Mouse (Mus musculus) frontal cortex, adult (tissue): ENCODE measurements at regions not wholly inside any gene's neighbourhood (a gene's known extent, or its start where the extent isn't known, plus 50 kb on each side); places are given as distances from the start of the nearest gene placed in this dataset.

Source experiments
- ATAC-seq: cut with Nextera tagmentation; 2 replicates; pipeline ENCODE4 v1.9.2; 2017; ENCODE audit warnings: mild to moderate bottlenecking, moderate library complexity, mixed read lengths; ENCODE audit not compliant: low TSS enrichment

DNA sequence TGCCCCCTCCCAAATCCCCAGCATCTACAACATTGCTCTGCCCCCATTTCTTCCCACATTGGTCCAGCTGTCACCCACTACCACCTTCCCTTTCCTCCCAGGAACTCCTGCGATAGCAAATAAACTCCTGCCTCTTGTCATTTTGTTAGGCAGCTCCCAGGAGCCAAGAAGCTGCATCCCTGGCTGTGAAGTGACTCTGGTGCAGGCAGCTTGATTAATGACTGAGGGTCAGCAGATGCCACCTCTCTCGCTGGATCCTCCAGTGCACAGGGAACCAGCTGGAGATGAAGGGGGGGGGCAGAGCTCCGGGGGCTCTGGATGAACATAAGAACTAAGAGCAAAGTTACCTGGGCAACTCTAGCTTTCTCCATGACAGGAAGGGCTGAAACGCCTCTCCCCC is 235.2 kb downstream of the Gm45692 start:
- no peak for ATAC-seq

DNA sequence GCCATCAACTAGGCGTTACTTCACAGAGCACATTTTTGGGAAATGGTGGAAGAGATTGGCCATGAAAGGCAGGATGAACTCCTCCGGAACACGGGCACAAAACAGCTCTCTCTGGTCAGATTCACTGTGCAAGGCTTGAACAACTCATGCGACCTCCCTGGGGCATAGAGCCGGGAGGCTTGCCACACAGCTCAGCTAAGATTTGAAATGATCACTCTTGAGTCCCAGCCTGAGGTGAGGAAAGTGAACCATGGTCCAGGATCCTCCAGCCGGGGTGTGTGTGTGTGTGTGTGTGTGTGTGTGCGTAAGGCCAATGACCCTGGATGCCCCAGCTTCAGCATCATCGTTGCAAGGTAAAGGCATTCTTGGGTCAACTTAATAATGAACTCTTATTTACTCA is 237.5 kb downstream of the Gm45692 start:
- no peak for ATAC-seq

DNA sequence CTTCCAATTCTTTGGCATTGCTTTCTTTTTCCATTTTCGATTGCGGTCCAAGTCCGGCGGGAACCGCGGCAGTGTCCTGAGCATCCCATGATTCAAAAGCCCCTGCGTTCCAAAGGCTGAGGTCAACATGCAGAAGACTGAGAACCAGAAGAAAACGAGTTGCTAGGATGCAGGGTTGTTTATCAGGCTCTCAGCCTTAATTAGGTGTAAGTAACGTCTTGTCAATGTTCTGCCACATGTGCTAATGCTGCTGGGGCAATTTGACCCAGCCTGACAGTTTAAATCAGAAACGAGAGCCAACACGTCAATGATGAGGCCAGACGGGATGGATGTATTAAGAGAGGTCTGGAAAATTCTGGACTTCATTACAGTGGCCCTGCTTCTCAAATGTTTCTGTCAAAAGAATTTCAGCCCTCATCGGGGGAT is 239.4 kb downstream of the Gm45692 start:
- ATAC-seq = no peak

DNA sequence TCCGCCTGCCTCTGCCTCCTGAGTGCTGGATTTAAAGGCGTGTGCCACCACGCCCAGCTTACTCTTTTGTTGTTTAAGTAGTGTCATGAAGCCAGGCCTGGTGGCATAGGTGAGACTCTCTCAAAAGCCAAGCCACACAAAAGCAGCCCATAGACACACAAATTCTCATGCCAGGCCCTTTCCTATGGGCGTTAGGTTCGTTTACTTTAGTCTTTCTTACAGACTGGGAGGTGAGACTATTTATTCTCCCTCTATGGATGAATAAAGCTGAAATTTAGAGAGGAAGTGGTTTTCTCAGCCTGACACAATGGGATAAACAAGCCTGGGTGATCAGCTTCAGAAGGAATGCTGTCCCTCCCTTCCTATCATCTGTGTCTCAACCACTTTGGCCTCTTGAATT is 243.0 kb downstream of the Gm45692 start:
- no peak for ATAC-seq

GRCm38 (mm10) chr8:26363616-26364015 is 244.3 kb downstream of the Gm45692 start:
- no peak for ATAC-seq

GRCm38 (mm10) chr8:26364637-26365036 is 245.3 kb downstream of the Gm45692 start:
- ATAC-seq = no peak

- ATAC-seq = peak; percentile 74
These were observed 261.3 kb downstream of the Gm45692 start for GRCm38 (mm10) chr8:26380668-26381067.

DNA sequence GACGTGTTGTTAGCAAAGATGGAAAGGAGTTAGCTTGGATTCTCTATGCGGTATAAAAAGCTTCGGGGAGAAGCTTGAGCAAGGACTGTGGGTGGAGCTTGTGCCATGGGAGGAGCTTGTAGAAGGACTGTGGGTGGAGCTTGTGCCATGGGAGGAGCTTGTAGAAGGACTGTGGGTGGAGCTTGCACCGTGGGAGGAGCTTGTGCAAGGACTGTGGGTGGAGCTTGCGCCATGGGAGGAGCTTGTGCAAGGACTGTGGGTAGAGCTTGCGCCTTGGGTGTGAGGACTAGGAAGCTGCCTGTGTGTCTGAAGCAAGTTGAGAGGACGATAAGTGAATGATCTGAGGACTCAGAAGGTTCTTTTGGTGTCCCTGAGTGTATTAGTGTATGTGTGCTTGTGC is 263.1 kb downstream of the Gm45692 start:
- ATAC-seq = no peak

DNA sequence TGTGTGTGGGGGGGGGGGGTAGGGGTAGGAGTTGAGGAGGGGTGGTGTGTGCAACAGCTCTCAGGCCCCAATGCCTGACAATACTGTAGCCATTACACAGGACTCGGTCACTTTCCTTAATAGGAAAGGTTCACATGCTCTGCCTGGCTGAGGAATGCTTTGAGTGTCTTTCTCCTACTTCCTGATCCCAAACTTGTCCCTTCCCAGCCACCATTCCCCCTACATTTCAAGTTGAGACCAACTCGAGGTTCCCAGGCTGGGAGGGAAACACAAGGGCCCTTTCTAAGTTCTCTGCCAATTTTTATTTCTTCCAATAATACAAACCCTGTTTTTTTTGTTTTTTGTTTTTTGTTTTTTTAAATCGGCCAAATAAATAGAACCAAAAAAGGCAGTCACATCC is 264.6 kb downstream of the Gm45692 start:
- ATAC-seq = no peak

- no peak for ATAC-seq
These were observed 265.1 kb downstream of the Gm45692 start for GRCm38 (mm10) chr8:26384305-26384993.

GRCm38 (mm10) chr8:26384994-26385345 is 265.6 kb downstream of the Gm45692 start:
- no peak for ATAC-seq

DNA sequence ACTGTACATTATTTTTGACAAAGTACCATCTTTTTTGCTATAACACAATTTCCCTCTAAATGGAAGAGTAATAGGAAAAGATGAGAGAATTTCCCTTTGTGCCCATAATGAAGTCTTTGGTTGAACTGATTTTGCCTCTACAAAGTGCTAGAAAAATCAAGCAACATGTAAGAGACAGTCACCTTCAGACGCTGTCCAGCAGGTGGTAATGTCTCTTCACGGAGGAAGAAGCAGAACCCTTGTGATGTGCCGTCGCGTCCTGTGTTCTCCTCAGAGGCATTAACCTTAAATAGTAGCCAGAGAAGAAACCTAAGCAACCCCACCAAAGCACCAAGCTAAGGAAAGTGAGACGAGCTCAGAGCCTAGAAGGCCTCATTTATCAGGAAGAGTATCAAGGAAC is 275.7 kb downstream of the Gm45692 start:
- ATAC-seq = no peak

DNA sequence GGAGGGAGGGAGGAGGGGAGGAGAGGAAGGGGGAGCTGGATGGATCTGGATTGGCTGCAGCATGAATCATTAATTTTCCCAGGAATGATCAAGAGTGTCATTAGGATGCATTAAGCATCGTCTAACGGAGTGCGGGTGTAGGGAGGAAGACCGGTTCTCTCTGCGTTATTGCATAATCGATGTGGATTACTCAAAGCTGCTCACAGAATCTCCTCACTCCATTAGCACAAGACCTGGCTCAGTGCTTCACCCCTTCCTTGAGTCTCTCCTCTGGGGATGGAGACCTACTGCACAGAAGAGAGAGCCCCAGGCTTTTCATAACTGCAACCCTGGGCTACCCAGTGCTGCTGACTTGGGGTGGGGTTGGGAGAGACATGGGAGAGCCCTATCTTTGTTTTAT is 300.7 kb downstream of the Gm45692 start:
- ATAC-seq = no peak

GRCm38 (mm10) chr8:26420536-26420935 is 301.2 kb downstream of the Gm45692 start:
- no peak for ATAC-seq

- no peak for ATAC-seq
These were observed 308.0 kb downstream of the Gm45692 start for GRCm38 (mm10) chr8:26427311-26427710.

DNA sequence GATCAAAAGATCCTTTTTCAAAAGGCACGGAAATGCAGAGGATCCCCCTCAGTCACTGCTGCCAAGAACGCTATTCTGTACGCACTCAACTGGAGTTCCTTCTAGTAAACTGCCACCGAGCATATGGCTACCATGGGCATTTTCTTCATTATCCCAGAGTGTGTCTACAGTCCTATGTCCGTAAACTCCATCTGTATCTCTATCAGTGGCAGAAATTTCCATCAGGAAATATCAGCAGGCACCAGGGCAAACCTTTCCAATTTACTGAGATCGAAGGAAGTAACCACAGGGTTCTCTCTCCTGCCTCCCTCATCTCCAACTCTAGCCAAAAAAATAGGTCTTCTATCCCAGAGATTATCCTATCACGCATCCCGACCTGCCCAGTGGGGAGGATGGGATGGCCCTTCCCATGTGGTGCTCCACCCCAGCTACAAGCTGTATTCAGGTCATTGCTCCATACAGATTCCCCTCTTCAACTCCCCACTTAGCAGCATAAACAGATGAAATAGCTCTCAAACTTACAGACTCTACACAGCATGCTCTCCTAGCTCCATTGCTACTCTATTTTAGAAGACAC is 310.5 kb downstream of the Gm45692 start:
- ATAC-seq = no peak

DNA sequence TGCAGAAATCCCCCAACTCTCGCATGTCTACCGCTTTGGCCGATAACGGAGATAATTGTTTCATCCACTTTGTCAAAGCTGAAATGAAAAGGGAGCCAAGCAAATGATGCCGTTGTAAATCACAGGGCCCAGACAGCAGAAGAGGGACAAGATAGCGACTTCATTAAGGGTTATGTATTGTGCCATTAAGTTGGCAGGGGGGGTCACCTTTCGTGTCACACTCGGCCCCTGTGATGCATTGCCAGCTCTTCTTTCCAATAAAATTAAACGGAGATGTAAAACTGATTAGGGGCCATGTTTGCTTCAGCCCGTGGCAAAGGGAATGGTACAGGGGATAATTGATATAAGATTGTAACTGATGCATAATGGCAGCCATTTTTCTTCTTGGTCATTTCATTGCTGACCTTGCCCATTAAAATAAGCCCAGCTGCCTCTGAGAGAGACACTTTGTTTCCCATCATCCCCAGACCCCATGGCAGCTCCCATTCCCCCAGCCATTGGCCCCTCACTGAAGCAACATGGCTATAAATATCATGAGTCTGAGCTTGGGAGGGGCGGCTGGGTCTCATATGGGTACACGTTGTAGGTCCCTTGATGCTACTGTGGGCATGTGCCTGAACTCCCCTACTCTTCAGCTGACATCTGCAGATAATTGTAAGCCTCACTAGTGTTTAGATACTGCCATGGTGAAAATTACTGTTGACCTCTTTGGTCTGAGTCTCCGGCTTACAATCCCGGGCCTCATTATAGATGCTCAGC is 313.0 kb downstream of the Gm45692 start:
- ATAC-seq = no peak

DNA sequence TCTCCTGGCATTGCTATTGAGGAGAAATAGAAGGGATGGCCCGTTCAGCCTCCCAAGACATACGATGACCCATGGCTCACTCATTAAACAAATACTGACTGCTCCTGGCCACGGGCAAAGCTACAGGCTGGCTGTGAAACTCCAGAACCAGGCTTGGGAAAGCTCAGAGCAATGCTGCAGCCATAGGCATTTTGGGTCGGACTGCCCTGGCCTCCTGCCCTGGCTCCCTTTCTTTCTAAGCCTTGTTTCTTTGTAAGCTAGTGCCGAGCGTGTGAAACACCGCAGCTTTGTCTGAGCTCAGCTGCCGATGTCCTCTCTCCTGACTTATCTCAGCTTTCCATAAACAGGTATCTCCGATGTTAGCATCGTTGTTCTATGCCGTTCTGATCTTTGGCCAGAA is 316.9 kb downstream of the Gm45692 start:
- no peak for ATAC-seq

GRCm38 (mm10) chr8:26437571-26437970 is 318.2 kb downstream of the Gm45692 start:
- no peak for ATAC-seq

GRCm38 (mm10) chr8:26438246-26438862 is 319.0 kb downstream of the Gm45692 start:
- no peak for ATAC-seq

DNA sequence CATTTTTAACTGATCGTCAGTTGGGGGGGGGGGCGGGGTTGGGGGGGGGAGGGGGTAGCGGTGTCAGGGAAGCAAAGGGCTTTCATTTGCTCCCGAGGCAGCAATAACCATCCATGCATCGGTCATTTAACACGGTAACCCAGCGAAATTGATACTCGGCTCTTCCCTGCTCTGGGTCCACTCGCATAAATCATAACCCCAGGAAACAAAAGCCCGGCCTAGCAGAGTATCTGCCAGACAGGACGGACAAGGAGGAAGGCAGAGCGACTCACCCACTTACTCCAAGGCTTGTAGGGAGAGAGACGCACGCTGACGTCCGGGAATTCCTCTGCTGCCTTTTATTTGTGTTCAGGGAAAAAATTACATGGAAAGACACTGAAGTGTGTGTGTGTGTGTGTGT is 319.5 kb downstream of the Gm45692 start:
- no peak for ATAC-seq

GRCm38 (mm10) chr8:26441268-26442030 is 322.1 kb downstream of the Gm45692 start:
- 0 out of 2 replicates have a peak, but pooled peaks have one; percentile 23 for ATAC-seq
